In genomic region chr10:85625170-85625686, GRCm38 (mm10) we compare ENCODE assay signal across 9 mouse cellular contexts.
DNase-seq lines count a peak whose midpoint lies in the region; ATAC-seq and TF ChIP-seq lines count a peak whose summit lies in the region.
"Had no signal": no experiment of that assay in that cellular context is flagged by ENCODE, and none has a peak within 500 bp of the region (broad histone marks: within the 10 kb centered on the region; RNA-seq: fewer than 3 reads in every experiment).

No protein-coding gene starts in this region.

- no peak for ATAC-seq in heart, embryonic 13.5 days (ENCODE audit: extremely low read depth, insufficient number of reproducible peaks, low FRiP score, low TSS enrichment)
- ATAC-seq in forebrain, embryonic 12.5 days (ENCODE audit: low FRiP score) = no peak

- H3K9ac ChIP-seq in heart, embryonic 13.5 days = no peak overlapping the region
- H3K9ac ChIP-seq in forebrain, embryonic 12.5 days = peak overlapping the region; percentile 44; the same call in 1 of the 2 replicates
- H3K9ac ChIP-seq: liver, embryonic 13.5 days had no signal

- WGBS in heart, embryonic 13.5 days = 56% methylated on average over 4 of the region's 4 CpGs
- WGBS in forebrain, embryonic 12.5 days = 61% methylated on average over 4 of the region's 4 CpGs
- WGBS in midbrain, embryonic 10.5 days = 67% methylated on average over 4 of the region's 4 CpGs

- no peaks in the 10 kb centered on the region for H3K9me3 ChIP-seq in heart, embryonic 13.5 days
- no peaks in the 10 kb centered on the region for H3K9me3 ChIP-seq in forebrain, embryonic 12.5 days
- no peaks in the 10 kb centered on the region for H3K9me3 ChIP-seq in midbrain, embryonic 10.5 days (replicated peaks)
- H3K9me3 ChIP-seq: liver, embryonic 13.5 days had no signal

- no peak for TF ChIP-seq CTCF in brain, embryonic 14.5 days (IDR thresholded peaks at IDR 0.05; ENCODE audit: borderline replicate concordance, extremely low read depth, insufficient read depth, insufficient read length)

- H3K4me2 ChIP-seq in heart, embryonic 13.5 days = peak overlapping the region; percentile 78
- peak overlapping the region; percentile 69 for H3K4me2 ChIP-seq in forebrain, embryonic 12.5 days

- no peak for DNase-seq in heart, postnatal 36 days
- peak; percentile 31 for DNase-seq in brain, embryonic 14.5 days (ENCODE audit: low read depth)
- DNase-seq in midbrain, embryonic 10.5 days (ENCODE audit: low spot score) = no peak
- DNase-seq in adrenal gland, adult 2 months = no peak
- no peak for DNase-seq in kidney, adult 18-20 months
- no peak for DNase-seq in gastrocnemius, postnatal 36 days
- DNase-seq: liver, embryonic 13.5 days had no signal

- H3K27me3 ChIP-seq in heart, embryonic 13.5 days (replicated peaks) = peaks cover 44% of the 10 kb centered on the region
- H3K27me3 ChIP-seq in forebrain, embryonic 12.5 days = 0 out of 2 replicates have a peak, but pooled peaks cover 6% of the 10 kb centered on the region
- 0 out of 2 replicates have a peak, but pooled peaks cover 12% of the 10 kb centered on the region for H3K27me3 ChIP-seq in midbrain, embryonic 10.5 days (ENCODE audit: low read depth, poor library complexity, severe bottlenecking)
- H3K27me3 ChIP-seq: liver, embryonic 13.5 days had no signal

- H3K36me3 ChIP-seq in heart, embryonic 13.5 days = no peaks in the 10 kb centered on the region
- no peaks in the 10 kb centered on the region for H3K36me3 ChIP-seq in forebrain, embryonic 12.5 days (replicated peaks)
- no peaks in the 10 kb centered on the region for H3K36me3 ChIP-seq in midbrain, embryonic 10.5 days
- H3K36me3 ChIP-seq: liver, embryonic 13.5 days had no signal

- TF ChIP-seq POLR2A in brain, embryonic 14.5 days (IDR thresholded peaks at IDR 0.05; ENCODE audit: borderline replicate concordance, extremely low read depth, insufficient read depth, insufficient read length, poor library complexity, severe bottlenecking) = no peak

- H3K27ac ChIP-seq in heart, embryonic 13.5 days (replicated peaks) = no peak overlapping the region
- no peak overlapping the region for H3K27ac ChIP-seq in forebrain, embryonic 12.5 days
- H3K27ac ChIP-seq in midbrain, embryonic 10.5 days (replicated peaks) = no peak overlapping the region
- H3K27ac ChIP-seq: liver, embryonic 13.5 days had no signal

- peak overlapping the region; percentile 52 for H3K4me3 ChIP-seq in heart, embryonic 13.5 days
- H3K4me3 ChIP-seq in forebrain, embryonic 12.5 days (replicated peaks) = peak overlapping the region; percentile 42
- H3K4me3 ChIP-seq in midbrain, embryonic 10.5 days = peak overlapping the region; percentile 56

- no peaks in the 10 kb centered on the region; the same call in 1 of the 2 replicates for H3K4me1 ChIP-seq in heart, embryonic 13.5 days
- H3K4me1 ChIP-seq in forebrain, embryonic 12.5 days = peaks cover 5% of the 10 kb centered on the region; the same call in 1 of the 2 replicates
- H3K4me1 ChIP-seq in midbrain, embryonic 10.5 days = peaks cover 6% of the 10 kb centered on the region; the same call in 1 of the 2 replicates
- H3K4me1 ChIP-seq: liver, embryonic 13.5 days had no signal

- intact Hi-C loops in heart, postnatal 36 days (cut with DNase I) = loop anchor here (10.0 kb wide), 1 partner anchor 240 kb away; the partner anchor contains the start of gene Btbd11
- intact Hi-C loops in gastrocnemius, postnatal 36 days (cut with DNase I) = loop anchor here (1.0 to 10.0 kb wide), 2 partner anchors 170 to 404 kb away; no protein-coding TSS in a partner anchor
